Mouse (Mus musculus) ovary, adult 10 weeks (tissue): ENCODE measurements around the gene Vmn2r103. TPM values are rescaled to one million over a fixed set of nuclear protein-coding genes. Genes with fewer than 3 reads are reported as not detected.

Experiments
- polyA plus RNA-seq: library from polyadenylated mRNA; stranded (reverse); fragments of 350-450 nt; fragmentation: Illumina TruSeq; extraction: RNeasy Lipid Tissue Mini Kit (QIAGEN cat#74804); gene quantifications from one replicate; pipeline ENCODE4 v1.2.3, GENCODE M21; 2014

The Vmn2r103 gene
- not detected for polyA plus RNA-seq

DNA sequence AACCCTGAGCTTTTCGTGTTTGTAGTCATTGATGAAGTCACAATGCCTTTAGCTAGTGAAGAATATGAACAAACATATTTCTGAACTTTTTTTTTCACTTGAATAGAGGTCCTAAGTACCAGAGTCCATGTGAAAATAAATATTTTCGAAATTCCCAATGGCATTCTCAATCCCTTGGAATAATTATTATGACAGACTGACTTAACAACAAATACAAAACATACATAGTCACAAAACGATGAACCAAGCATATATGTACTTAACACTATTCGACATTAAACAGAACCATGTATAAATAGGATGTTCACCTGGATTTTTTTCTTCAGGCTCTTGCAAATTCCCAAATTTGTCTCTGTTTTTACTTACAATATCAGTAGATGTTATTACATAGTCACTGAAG is at the start of gene Vmn2r103:
Gene Vmn2r103, plus strand, starts transcription at position 301 of the 400 bp plus-strand sequence.

Other genes with a start within 250 kb of the Vmn2r103 start
- gene Vmn2r101, start 196.1 kb upstream of the Vmn2r103 start, polyA plus RNA-seq, result not detected
- not detected for gene Vmn2r102, start 113.0 kb upstream of the Vmn2r103 start, polyA plus RNA-seq